Mouse (Mus musculus): ENCODE results near the gene Dip2c.

Dip2c gene

GRCm38 (mm10) chr13:9667954-9668496 lies 391.7 kb downstream of the Dip2c start:
- DNase-seq (ENCODE audit: low spot score), result no peak

GRCm38 (mm10) chr13:9669246-9669645 lies 392.9 kb downstream of the Dip2c start:
- DNase-seq (ENCODE audit: low spot score), result no peak

GRCm38 (mm10) chr13:9674126-9674525 lies 397.8 kb downstream of the Dip2c start:
- no peak for DNase-seq (ENCODE audit: low spot score)

- DNase-seq (ENCODE audit: low spot score), result no peak
Measured at GRCm38 (mm10) chr13:9681492-9681891, 405.2 kb downstream of the Dip2c start.

- no peak for DNase-seq (ENCODE audit: low spot score)
Measured at GRCm38 (mm10) chr13:9683280-9683679, 407.0 kb downstream of the Dip2c start.

- no peak for DNase-seq (ENCODE audit: low spot score)
Measured at GRCm38 (mm10) chr13:9684153-9684923, 408.0 kb downstream of the Dip2c start.

GRCm38 (mm10) chr13:9686261-9686660 lies 409.9 kb downstream of the Dip2c start:
- no peak for DNase-seq (ENCODE audit: low spot score)

- DNase-seq (ENCODE audit: low spot score), result no peak
Measured at GRCm38 (mm10) chr13:9686765-9687164, 410.4 kb downstream of the Dip2c start.

GRCm38 (mm10) chr13:9689366-9689765 lies 413.0 kb downstream of the Dip2c start:
- DNase-seq (ENCODE audit: low spot score), result no peak

- no peak for DNase-seq (ENCODE audit: low spot score)
Measured at GRCm38 (mm10) chr13:9692876-9693275, 416.5 kb downstream of the Dip2c start.

- no peak for DNase-seq (ENCODE audit: low spot score)
Measured at GRCm38 (mm10) chr13:9694651-9695050, 418.3 kb downstream of the Dip2c start.

GRCm38 (mm10) chr13:9695403-9695802 lies 419.1 kb downstream of the Dip2c start:
- DNase-seq (ENCODE audit: low spot score), result no peak

GRCm38 (mm10) chr13:9695809-9696208 lies 419.5 kb downstream of the Dip2c start:
- no peak for DNase-seq (ENCODE audit: low spot score)

GRCm38 (mm10) chr13:9697340-9697739 lies 421.0 kb downstream of the Dip2c start:
- DNase-seq (ENCODE audit: low spot score), result no peak

GRCm38 (mm10) chr13:9702615-9703235 lies 426.4 kb downstream of the Dip2c start:
- DNase-seq (ENCODE audit: low spot score), result no peak

- DNase-seq (ENCODE audit: low spot score), result no peak
Measured at GRCm38 (mm10) chr13:9706720-9707119, 430.4 kb downstream of the Dip2c start.

GRCm38 (mm10) chr13:9708433-9709240 lies 432.3 kb downstream of the Dip2c start:
- DNase-seq (ENCODE audit: low spot score), result no peak

- DNase-seq (ENCODE audit: low spot score), result no peak
Measured at GRCm38 (mm10) chr13:9712409-9712808, 436.1 kb downstream of the Dip2c start.

- DNase-seq (ENCODE audit: low spot score), result no peak
Measured at GRCm38 (mm10) chr13:9712971-9713370, 436.6 kb downstream of the Dip2c start.

GRCm38 (mm10) chr13:9713462-9714134 lies 437.3 kb downstream of the Dip2c start:
- DNase-seq (ENCODE audit: low spot score), result no peak

- no peak for DNase-seq (ENCODE audit: low spot score)
Measured at GRCm38 (mm10) chr13:9715224-9715623, 438.9 kb downstream of the Dip2c start.
